Mouse (Mus musculus) cerebellum, adult 2 months (tissue): ENCODE measurements around the gene Gfra1.

ENCODE experiments used
- CTCF ChIP-seq: fragments of 200-500 bp; IDR thresholded peaks from 2 replicates; pipeline ENCODE4 v1.5.1; 2011; ENCODE audit warnings: low read depth, mild to moderate bottlenecking, control low read depth, low read length, moderate library complexity, borderline replicate concordance; ENCODE audit not compliant: insufficient read depth
- POLR2A ChIP-seq: fragments of 200-500 bp; IDR thresholded peaks from 2 replicates; pipeline ENCODE4 v1.6.1; 2011; ENCODE audit warnings: low read length, control low read depth, borderline replicate concordance; ENCODE audit not compliant: insufficient read depth

DNA sequence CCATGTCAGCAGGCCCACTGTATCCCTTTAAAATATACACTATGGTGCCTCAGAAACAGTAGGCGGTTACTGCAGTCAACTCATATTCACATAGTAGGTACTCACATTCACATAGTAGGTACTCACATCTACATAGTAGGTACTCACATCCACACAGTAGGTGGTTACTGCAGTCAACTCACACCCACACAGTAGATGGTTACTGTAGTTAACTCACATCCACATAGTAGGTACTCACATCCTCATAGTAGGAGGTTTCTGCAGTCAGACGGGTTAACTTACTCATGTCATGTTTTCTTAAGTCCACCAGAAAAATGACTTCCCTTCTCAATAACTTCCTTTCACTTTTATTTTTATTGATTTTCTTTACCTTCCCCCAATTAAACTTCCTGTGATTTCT, 30.8 kb downstream of the Gfra1 start:
- TF ChIP-seq POLR2A, result no peak
- TF ChIP-seq CTCF, result no peak
